Mouse (Mus musculus) heart, postnatal 0 days (tissue): Measurements from ENCODE around the gene Lancl1.

ENCODE experiments used
- CTCF ChIP-seq: IDR thresholded peaks from 2 replicates; pipeline ENCODE4 v1.5.1; 2016; ENCODE audit warnings: antibody characterized with exemption, control low read depth, low read depth
- EP300 ChIP-seq: IDR thresholded peaks from 2 replicates; pipeline ENCODE4 v1.6.1; 2016; ENCODE audit warnings: antibody characterized with exemption, low read depth

GRCm38 (mm10) chr1:67000484-67000883 is 38.2 kb downstream of the Lancl1 start:
- TF ChIP-seq CTCF (no peak), EP300 (no peak)
